Mouse (Mus musculus) c-Kit-negative CD71-positive TER-119-positive erythroid progenitor cells, embryonic 14.5 days (primary cell): Measurements from ENCODE around the gene Snx5.

Experiments used
- DNase-seq: peaks from one replicate; pipeline ENCODE4 v3.0.0-alpha.2; 2013; ENCODE audit warnings: low read depth, low spot score

Gene Snx5

GRCm38 (mm10) chr2:144267004-144267730, 3.5 kb downstream of the Snx5 start:
- DNase-seq: no peak

DNA sequence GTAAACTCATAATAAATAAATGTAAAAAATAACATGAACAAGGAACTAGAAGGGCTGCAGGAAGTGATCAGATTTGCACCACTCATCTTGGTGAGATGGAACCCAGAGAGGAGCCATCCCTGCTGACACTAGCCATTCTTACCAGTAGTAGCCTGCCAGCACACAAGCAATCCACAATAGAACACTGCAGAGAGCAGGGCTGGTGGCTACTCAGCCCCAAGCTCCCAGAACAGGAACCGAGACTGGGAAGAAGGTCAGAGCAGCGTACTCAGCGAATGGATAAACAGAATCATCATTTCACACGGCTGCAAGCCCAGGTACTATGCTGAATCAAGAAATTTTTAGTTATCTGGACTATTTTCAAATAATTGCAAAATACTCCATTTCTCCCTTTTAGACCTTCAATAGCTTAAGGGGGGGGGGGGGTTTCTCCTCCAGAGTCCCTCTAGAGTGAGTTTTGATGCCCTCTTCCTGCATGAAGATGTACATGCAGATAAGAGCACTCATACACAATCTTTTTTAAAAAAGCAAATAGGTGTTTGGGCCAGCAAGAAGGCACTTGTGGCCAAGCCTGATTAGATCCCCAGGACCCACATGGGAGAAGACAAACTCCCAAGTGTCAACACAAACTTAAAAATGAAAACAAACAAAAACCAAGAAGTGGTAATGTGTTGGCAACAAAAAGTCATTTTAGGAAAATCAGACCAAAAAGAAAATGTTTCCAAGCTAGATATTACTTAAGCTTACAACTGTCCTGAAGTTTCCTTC, 4.6 kb downstream of the Snx5 start:
- DNase-seq: no peak

DNA sequence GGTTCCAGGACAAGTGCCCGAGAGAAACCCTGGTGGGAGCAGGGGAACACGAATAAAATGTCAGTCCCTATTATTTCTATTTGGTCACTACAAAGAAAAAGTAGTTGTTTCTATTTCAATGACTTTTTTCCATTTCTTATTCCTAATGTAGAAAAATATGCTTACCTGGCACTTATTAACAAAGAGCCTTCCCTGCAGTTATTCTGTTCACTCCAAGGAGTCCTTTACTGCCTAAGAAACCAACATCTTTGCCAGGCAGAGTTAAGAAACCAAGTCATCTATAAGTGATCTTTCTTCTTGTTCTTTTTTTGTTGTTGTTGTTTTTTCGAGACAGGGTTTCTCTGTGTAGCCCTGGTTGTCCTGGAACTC, 5.6 kb downstream of the Snx5 start:
- no peak for DNase-seq

GRCm38 (mm10) chr2:144264398-144265119, 6.1 kb downstream of the Snx5 start:
- DNase-seq: no peak

DNA sequence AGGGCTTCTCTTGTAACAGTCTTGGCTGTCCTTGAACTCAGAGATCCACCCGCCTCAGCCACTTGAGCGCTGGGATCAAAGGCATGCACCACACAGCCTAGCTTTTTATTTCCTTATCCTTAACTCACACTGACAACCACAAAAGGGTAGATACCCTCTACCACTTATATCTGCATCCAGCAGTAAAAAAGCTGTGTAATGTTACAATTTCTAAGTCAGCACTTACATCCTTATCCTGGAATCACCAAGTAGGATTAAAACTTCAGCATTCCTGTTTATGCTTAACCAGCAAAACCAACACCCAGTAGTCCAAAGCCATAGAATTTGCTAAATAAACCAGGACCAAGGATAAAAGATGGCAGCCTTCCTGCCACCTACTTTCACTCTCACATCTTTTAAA, 7.9 kb downstream of the Snx5 start:
- DNase-seq: no peak

GRCm38 (mm10) chr2:144250111-144250510, 20.6 kb downstream of the Snx5 start:
- no peak for DNase-seq

DNA sequence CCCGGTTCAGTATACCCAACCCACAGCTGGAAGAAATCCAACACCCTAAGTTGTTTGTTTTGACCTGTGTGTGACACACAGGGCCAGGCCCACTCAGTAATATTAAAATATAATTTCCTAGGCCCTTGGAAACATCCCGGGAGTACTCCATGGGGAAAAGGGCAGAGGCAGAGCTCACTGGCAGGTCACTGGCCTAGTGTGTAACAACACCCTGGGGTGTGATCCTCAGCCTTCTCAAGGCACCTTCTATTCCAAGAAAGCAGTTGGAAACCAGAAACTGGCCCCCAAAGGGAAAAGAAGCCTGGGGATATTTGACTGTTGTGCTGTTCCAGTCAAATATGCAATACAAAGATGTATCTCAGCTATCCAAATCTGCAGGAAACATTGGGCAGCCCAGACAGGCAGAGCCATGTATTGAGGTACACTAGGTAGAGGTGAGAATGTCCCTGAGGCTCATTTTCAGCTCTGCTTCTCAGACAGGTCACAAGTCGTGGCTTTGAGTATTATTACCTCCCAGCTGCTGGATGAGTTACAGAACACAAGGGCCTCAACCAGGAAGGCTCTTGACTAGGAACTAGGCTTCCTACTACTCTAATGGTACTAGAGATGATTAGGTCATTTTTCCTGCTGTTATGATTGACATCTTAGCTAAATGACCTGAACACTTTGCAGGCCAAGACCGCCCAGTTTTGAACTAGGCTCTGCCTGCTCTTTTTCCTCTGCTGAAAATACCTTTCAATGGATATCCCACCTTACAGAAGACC, 21.9 kb downstream of the Snx5 start:
- no peak for DNase-seq

DNA sequence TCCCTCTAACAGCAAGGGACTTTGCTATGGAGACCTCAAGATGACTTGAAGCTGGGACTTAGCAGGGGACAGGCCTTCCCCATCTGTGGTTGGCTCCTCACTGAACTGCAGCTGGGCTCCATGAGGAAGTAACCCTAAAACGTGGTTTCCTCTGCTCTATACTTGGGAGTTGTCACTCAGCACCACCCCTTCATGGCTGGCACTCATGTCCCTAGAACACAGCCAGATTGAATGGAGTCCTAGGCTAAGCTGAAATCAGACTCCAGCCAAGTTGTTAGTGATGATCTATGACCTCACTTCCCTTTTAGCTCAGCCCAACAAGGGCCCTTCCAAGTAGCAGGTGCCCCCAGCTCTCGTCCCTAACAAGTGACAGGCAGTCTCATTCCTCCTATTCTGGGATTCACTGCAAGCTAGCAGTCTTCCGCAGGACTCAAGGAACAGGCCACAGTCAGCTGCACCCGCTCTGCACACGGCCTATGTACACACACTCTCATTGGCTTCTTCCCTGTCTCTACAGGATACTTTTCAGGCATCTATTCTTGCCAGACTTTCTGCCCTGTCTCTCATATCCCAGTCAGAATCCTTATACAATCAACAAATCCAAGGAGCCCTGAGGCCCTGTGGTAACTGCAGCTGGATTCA, 23.2 kb downstream of the Snx5 start:
- DNase-seq: no peak

DNA sequence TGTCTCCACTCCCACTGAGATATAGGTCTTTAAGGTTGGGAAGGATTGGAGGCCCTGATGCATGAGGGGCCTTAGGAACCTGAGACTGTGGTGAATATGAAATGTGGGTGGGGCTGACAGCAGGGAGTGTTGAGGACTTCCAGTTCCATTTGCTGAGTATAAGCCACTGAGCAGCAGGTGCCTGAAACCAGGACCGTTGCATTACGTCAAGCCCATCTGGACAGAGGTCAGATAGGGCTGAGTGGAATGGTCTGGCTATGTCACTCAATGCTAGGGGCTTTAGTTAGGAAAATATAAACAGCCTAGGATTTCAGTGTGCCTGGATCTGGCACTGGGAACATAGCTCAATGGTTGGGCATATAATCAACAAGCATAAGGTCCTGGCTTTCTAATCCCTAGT, 24.4 kb downstream of the Snx5 start:
- no peak for DNase-seq

DNA sequence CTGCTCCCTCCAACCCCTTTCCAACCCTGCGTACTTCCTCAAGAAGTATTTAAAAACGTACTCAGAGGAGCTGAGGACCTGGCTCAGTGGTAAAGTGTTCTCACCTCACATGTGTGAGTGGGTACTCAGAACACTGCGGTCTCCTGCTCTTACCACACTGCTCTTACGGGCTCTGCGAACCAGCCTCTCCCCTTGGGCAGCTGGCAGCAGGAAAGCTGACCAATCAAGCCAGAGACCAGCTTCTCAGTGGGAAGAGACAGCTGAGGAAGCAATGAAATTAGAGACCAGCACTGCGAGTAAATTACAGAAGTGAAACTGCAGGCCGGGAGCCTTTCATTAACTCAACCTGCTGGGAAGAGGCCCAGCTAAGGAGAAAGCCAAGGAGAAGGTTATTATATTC, 25.2 kb downstream of the Snx5 start:
- DNase-seq: no peak

DNA sequence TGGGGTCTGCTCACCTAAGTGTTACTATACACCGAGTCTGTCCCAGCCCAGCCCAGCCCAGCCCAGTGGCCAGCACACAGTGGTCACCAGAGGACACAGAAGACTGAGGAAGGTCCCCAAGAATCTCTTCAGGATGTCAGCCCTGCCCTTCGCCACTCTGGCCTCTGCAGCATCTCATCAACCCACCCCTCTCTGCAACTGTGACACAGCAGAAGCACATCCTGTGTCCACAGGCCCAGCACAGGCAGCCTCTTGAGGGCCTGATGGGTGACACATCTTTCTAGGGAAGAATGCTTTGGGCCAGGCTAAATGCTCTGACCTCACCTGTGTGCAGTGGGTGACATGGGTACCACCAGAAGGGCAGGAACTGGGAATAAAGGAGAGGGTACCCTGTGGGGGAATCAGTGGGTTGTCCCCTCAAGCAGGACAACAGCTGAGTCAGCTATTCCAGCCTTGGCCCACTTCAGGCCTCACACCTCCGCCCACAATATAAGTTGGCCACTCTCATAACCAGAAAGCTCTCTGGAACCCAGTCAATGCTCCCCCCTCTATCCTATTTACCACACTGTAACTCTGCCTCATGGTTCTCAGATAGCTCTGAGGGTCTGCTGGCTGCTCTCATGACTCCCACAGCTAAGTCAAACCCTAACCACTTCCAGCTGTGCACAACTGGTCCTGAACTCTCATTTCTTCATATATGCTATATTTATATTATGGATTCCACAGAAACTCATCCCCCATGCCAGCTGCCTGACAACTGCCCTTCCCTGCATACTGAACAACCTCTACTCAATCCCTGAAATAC, 30.4 kb downstream of the Snx5 start:
- DNase-seq: no peak

DNA sequence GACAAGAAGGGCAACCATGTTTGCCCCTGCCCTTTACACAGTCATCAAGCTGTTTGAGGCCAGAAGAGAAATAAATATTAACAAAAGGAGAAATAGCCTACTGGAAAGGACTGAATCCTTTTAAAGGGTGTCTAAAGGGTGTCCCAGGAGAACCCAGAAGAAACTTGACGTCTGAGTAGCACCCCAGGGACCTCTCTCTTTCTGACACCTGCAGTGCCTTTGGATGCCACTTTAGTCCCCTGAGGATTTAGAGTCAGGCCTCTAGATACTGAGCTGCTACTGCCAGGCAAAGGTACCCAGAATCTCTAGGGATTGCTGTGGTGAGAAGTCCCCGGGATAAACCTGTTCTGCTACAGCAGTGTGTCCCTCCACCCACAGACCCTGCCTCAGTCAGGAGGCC, 31.4 kb downstream of the Snx5 start:
- DNase-seq: no peak

DNA sequence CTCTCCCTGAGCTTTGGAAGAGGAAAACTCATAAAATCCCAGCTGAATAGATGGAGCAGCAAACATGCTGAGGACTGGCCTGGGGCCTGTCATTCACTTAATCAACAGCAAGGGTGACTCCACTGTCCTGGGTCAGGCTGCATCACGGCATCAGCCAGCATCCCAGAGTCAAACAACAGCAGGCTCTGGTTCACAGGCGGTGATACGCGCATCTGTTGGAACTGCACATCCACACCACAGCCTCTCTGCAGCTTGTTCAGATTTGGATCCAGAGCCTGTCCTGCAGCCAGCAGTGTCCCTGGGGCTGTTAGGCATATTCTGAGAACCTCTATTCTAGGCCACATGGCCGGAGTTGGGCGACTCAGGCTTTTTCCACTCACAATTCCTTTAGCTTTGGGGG, 32.4 kb downstream of the Snx5 start:
- no peak for DNase-seq

GRCm38 (mm10) chr2:144236791-144237584, 33.7 kb downstream of the Snx5 start:
- no peak for DNase-seq

DNA sequence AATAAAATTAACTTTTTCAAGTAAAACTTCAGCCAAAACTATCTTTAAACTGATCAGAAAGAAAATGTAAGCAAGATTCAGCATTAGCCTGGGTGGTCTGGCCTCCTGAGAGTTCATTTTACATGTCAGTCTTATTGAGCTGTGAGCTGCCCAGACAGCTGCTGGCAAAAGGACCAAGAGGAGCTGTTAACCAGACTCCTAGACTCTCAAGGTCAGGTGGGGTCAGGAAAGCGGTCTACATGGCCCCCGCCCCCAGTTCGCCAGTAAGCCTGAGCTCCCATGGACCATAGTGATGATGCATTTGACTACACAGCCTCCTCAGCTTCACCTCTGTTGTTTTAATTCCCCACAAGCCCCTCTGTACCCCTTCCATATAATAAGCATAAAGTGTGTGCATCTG, 34.9 kb downstream of the Snx5 start:
- DNase-seq: no peak

DNA sequence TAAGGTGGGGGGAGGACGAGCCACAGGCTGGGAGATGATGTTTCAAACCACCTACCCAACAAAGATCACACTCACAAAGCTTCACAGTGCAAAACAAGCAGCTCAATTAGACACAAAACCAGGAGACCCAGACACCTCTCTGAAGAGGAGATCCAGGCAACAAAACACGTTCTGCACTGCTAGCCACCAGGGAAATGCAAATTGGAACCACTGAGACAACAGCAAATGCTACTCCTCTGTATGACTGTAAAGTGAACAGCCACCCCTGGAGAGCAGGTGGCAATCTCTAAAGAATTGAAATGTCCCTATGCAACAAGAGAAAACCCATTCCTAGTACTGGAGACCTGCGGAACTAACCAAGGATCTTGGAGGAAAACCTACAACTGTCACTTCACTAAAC, 37.2 kb downstream of the Snx5 start:
- no peak for DNase-seq

GRCm38 (mm10) chr2:144231115-144231514, 39.6 kb downstream of the Snx5 start:
- DNase-seq: no peak

DNA sequence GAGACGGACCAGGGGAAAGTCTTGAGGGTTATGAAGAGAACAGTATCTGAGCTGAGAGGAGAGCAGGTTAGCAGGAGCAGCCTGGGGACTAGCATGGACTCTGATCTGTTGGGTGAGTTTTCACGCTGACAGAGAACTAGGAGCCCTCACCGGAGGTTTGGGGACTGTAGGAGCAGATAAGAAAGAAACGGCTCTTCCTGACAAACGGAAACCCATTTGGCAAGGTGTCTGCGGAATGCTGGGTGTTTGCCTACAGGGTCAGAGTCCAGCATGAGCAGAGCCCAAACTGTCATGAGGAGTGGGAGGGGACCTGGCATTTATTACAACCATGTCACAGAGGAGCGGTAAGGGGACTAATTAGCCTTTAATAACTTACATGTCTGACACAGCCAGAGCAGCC, 40.2 kb downstream of the Snx5 start:
- no peak for DNase-seq

DNA sequence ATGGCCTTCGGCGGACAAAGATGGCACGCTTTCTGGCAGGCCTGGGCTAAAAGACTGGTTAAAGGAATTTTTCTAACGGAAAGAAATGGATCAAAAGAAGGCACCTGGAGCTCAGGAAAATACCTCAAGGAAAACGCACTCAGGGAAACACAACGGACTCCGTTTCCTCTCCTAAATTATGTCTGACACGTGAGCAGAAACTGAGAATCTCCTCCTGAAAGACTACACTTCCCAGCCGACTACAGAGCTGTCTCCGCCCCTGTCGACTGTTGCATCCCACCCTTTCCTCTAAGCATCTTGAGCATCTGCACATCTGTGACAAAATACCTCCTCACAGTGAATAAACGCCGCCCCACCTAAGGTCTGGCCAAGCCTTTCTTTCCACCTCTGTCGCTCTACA, 41.1 kb downstream of the Snx5 start:
- no peak for DNase-seq
